Mouse (Mus musculus) thymus, postnatal 4 days (tissue): ENCODE results near the gene Serhl.

Source experiments
- DNase-seq: peaks from one replicate; pipeline ENCODE4 v3.0.0; 2021

The Serhl gene

GRCm38 (mm10) chr15:83165526-83166315 lies 76.4 kb downstream of the Serhl start:
- no peak for DNase-seq
